Mouse (Mus musculus) CD4-positive, CD25-positive, alpha-beta regulatory T cell, adult 9 weeks (primary cell): ENCODE results near the gene Heatr3. TPM values are rescaled to one million over a fixed set of nuclear protein-coding genes. Genes with fewer than 3 reads are reported as not detected.

Experiments
- polyA plus RNA-seq: library from polyadenylated mRNA; unstranded; fragments of 100-300 nt; shearing (Covaris generic); gene quantifications from one replicate; pipeline ENCODE4 v1.2.1, GENCODE M21; 2017

Heatr3 gene
- polyA plus RNA-seq: 18.4 TPM

DNA sequence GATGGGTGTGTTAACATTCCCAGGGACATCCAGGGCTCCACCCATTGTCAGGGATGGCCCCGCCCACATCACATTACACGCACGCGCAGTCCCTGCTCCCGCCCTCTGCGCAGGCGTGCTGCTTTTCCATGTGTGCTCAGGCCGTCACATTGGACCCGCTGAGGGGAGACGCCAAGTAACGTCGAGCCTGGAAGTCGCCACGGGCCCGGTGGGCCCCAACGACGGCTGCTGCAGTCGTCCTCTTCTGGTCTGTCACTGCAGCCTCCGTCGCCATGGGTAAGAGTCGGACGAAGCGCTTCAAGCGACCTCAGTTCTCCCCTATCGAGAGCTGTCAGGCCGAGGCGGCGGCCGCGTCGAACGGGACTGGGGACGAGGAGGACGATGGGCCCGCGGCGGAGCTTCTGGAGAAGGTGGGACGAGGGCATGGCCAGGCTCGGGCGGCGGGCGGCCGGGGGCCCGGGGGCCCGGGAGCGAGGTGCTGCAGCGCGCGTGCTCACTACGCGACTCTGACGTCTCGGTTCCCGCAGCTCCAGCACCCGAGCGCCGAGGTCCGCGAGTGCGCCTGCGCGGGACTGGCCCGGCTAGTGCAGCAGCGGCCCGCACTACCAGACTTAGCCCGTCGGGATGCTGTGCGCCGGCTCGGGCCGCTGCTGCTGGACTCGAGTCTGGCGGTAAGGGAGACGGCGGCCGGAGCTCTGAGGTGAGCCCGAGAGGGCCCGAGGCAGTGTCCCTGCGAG is at the start of gene Heatr3:
TSS of gene Heatr3 (plus strand) at position 108 of the 737 bp plus-strand sequence.

DNA sequence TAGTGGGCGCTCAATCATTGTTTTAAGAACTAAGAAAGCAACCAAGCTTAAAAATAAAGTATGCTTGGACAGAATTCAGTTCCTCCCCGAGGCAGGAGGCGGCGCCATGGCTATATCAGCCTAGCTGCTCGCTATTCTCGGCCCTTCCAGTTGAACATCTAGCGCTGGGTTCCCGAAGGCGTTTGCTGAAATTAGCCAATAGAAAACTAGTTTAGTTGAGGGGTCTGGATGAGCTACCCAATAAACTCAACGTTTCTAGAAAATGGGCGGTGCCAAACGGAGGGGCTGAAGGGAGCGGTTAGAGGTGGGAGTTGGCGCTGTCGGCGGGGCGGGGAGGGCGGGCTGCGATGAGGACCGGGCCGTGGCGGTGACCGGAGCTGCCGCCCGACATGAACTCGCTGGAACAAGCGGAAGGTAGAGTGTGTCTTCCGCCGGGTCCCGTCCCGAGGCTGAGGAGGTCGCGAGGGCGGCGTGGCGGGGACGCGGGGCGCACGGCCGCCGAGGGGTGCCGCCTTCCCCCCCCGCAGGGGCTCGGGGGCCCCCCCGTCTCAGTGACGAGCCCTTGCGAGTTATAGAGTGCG is 19.1 kb upstream of the Heatr3 start, which contains the start of gene Cnep1r1:
TSS of gene Cnep1r1 (plus strand) at position 314 of the 581 bp plus-strand sequence.

DNA sequence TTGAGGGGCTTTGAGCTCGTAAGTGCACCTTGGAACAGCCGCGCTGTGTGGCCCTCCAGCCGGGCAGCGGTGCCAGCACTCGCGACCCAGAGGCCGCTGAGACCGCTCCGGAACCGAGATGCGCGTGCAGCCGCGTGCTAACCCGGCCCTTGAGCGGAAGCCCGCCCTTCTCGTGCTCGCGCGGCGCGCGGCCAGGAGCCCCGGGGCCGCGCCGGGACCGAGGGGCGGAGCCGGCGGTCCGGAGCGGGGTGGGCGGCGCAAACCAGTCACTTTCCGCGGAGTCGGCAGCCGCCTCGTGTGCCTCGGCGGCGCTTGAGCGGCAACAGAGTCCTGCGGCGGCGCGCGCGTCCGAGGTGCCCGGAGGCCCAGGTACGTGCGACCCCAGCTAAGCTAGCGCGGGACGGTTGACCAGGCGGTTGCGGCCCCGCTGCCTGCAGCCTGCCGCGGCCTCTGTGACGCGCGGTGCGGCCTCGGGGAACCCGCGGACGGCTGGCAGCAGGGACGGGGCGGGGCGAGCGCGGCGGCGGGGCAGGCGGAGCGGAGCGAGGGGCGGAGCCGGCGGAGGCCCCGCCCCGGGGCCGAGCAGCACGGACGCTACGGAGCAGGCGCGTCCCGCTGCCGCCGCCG is 61.4 kb downstream of the Heatr3 start, which contains the start of gene Tent4b:
TSS of gene Tent4b (plus strand) at position 269 of the 627 bp plus-strand sequence.

Other genes with a start within 250 kb of the Heatr3 start
- gene Zfp423, start 178.3 kb upstream of the Heatr3 start, polyA plus RNA-seq: not detected
- 42.3 TPM for gene Cnep1r1, start 19.1 kb upstream of the Heatr3 start, polyA plus RNA-seq
- 8.0 TPM for gene Tent4b, start 61.4 kb downstream of the Heatr3 start, polyA plus RNA-seq
- gene Adcy7, start 134.5 kb downstream of the Heatr3 start, polyA plus RNA-seq: 178 TPM
- 25.9 TPM for gene Brd7, start 224.3 kb downstream of the Heatr3 start, polyA plus RNA-seq